Mouse (Mus musculus) gastrocnemius, adult 2 months (tissue): Measurements from ENCODE around the gene Igfbp2. TPM values are rescaled to one million over a fixed set of nuclear protein-coding genes. Genes with fewer than 3 reads are reported as not detected.

Source experiments
- DNase-seq: peaks from one replicate; pipeline ENCODE4 v3.0.0; 2022
- H3K27ac ChIP-seq: fragments of 200-600 bp; 2 replicates; pipeline ENCODE4 v1.8.1; 2022; ENCODE audit warnings: mild to moderate bottlenecking
- H3K4me3 ChIP-seq: fragments of 200-600 bp; 2 replicates; pipeline ENCODE4 v1.8.1; 2022; ENCODE audit warnings: mild to moderate bottlenecking, moderate library complexity
- CTCF ChIP-seq: fragments of 200-600 bp; IDR thresholded peaks from 2 replicates; pipeline ENCODE4 v1.8.1; 2022; ENCODE audit warnings: antibody characterized with exemption, mild to moderate bottlenecking, moderate library complexity
- intact Hi-C: fragments of 180-260 bp; cut with DNase I; formaldehyde crosslinking; loops from one replicate; pipeline ENCODE4 v1.15.1; 2025
- long read RNA-seq, 2 experiments: library from polyadenylated mRNA; stranded (forward); transcript quantifications; one replicate each; pipeline ENCODE4 v2.0.0; 2021
- total RNA-seq, 2 experiments: library from RNA; stranded (reverse); gene quantifications; 2 replicates each; pipeline ENCODE4 v1.2.3; 2021

Igfbp2 gene
- total RNA-seq = not detected
- long read RNA-seq, experiment 1, partial matches to known transcripts = 0 of 1 reads
- long read RNA-seq, experiment 1, other reads (novel, unspliced or antisense) = 0 of 1 reads
- long read RNA-seq, experiment 2 = 0 reads

DNA sequence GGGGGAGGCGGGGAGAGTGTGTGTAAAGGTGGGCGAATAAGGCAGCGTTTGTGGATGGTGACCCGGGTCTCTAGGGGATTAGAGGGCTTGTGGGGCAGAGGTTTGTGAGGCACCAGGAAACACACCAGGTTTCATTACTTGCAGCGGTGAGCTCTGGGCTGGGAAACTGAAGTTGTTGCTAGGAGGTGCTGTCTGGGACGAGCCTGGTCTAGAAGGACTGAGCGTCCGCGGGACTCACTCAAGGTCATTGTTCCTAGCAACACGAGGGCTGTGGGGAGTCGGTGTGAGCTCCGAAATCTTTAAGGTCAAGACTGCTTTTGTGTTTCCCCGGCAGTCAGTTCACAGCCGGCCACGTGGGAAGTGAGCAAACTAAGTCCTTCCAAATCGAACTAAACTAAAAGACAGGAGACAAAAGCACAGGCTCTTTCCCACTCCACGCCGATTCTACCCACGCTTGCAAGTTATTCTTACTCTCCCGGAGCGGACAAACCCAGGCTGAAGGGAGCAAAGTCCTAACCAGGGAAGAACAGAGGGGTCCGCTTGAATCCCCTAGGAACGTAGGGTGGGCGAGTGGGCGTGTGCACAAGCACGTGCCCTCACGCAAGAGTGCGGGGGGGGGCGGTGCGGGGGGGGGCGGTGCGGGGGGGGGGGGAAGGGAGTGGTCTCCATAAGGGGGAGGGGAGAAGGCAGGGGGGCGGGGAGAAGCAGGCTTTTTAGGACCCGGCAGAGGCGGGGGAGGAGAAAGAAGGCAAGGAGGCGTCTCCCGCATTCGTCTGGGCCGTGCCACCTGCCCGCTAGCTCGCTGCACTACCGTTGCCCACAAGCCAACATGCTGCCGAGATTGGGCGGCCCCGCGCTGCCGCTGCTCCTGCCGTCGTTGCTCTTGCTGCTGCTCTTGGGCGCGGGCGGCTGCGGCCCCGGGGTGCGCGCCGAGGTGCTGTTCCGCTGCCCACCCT lies at the start of gene Igfbp2:
Igfbp2 (plus strand) TSS at position 753 of the 956 bp plus-strand sequence.
- Histone ChIP-seq H3K4me3 (peak within 1 kb of the TSS; percentile 70), H3K27ac (no peak within 1 kb of the TSS)
- intact Hi-C loops = no loop called here
- TF ChIP-seq CTCF = no peak
- peak; percentile 30 for DNase-seq

- no peak for TF ChIP-seq CTCF
- DNase-seq = no peak
- no peak overlapping the region for H3K27ac ChIP-seq
- intact Hi-C loops = no loop called here
- no peak overlapping the region for H3K4me3 ChIP-seq
Measured at GRCm38 (mm10) chr1:72778789-72779188, 45.5 kb upstream of the Igfbp2 start.

GRCm38 (mm10) chr1:72780720-72781119 lies 43.6 kb upstream of the Igfbp2 start:
- DNase-seq = peak; percentile 21
- intact Hi-C loops = loop anchor here (5.0 kb wide), 1 partner anchor 47 kb away; no protein-coding TSS in a partner anchor
- no peak for TF ChIP-seq CTCF

GRCm38 (mm10) chr1:72783341-72783740 lies 41.0 kb upstream of the Igfbp2 start:
- Histone ChIP-seq H3K4me3 (no peak overlapping the region), H3K27ac (no peak overlapping the region)
- no peak for DNase-seq
- no peak for TF ChIP-seq CTCF
- intact Hi-C loops = loop anchor here (5.0 kb wide), 1 partner anchor 44 kb away; no protein-coding TSS in a partner anchor

More at GRCm38 (mm10) chr1:72780720-72781119, 43.6 kb upstream of the Igfbp2 start:
- H3K4me3 ChIP-seq = no peak overlapping the region
- H3K27ac ChIP-seq = no peak overlapping the region

- intact Hi-C loops = loop anchor here (5.0 kb wide), 1 partner anchor 43 kb away; no protein-coding TSS in a partner anchor
- no peak overlapping the region for H3K27ac ChIP-seq
- H3K4me3 ChIP-seq = no peak overlapping the region
- DNase-seq = no peak
- TF ChIP-seq CTCF = no peak
Measured at GRCm38 (mm10) chr1:72784018-72784417, 40.3 kb upstream of the Igfbp2 start.

- no peak for DNase-seq
- Histone ChIP-seq H3K27ac (no peak overlapping the region), H3K4me3 (no peak overlapping the region)
- no peak for TF ChIP-seq CTCF
- intact Hi-C loops = no loop called here
Measured at GRCm38 (mm10) chr1:72790670-72791069, 33.6 kb upstream of the Igfbp2 start.

GRCm38 (mm10) chr1:72791743-72792142 lies 32.6 kb upstream of the Igfbp2 start:
- intact Hi-C loops = no loop called here
- TF ChIP-seq CTCF = no peak
- H3K27ac ChIP-seq = no peak overlapping the region
- DNase-seq = no peak
- no peak overlapping the region for H3K4me3 ChIP-seq

GRCm38 (mm10) chr1:72792262-72792661 lies 32.0 kb upstream of the Igfbp2 start:
- Histone ChIP-seq H3K27ac (no peak overlapping the region), H3K4me3 (no peak overlapping the region)
- TF ChIP-seq CTCF = no peak
- intact Hi-C loops = no loop called here
- DNase-seq = no peak

DNA sequence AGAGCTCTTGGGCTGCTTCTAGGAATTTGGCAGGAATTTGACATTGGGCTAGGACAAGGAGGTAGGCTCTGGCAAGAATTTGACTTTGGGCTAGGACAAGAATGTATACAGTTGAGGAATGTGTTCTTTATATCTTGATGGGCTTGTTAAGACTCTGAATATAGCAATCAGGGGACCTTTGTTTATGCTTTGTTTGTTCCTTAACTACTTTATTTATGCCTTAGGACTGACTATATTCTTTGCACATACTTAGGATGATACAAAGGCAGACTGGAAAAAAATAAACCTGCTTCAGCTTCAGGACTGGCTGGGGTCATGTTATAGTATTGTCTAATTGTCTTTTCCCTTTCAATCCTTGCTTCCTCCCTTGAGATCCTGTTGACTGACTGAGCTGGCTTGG lies 31.1 kb upstream of the Igfbp2 start:
- Histone ChIP-seq H3K4me3 (no peak overlapping the region), H3K27ac (no peak overlapping the region)
- no peak for DNase-seq
- intact Hi-C loops = no loop called here
- TF ChIP-seq CTCF = no peak

GRCm38 (mm10) chr1:72796128-72796527 lies 28.2 kb upstream of the Igfbp2 start:
- H3K27ac ChIP-seq = no peak overlapping the region
- intact Hi-C loops = no loop called here
- no peak for DNase-seq
- no peak overlapping the region for H3K4me3 ChIP-seq
- TF ChIP-seq CTCF = no peak

GRCm38 (mm10) chr1:72797102-72797665 lies 27.1 kb upstream of the Igfbp2 start:
- no peak overlapping the region for H3K4me3 ChIP-seq
- no peak for TF ChIP-seq CTCF
- H3K27ac ChIP-seq = no peak overlapping the region
- DNase-seq = no peak
- intact Hi-C loops = no loop called here

DNA sequence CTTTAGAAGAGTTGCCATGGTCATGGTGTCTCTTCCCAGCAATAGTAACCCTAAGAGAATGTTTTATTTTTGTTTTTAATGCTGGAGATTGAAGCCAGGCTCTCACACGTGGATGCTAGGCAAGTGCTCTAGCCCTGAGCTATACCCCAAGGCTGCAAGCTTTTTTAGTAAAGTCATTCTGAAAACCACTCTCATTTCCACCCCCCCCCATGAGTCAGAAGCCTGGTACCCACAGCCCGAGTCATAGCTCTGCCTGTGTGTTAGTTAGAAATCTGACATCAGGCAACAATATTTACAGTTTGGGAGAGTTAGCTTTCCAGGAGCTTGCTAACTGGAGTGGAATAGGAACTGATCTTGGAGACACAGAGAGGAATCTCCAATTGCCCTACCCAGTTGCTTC lies 25.9 kb upstream of the Igfbp2 start:
- H3K4me3 ChIP-seq = no peak overlapping the region
- TF ChIP-seq CTCF = no peak
- intact Hi-C loops = no loop called here
- H3K27ac ChIP-seq = no peak overlapping the region
- no peak for DNase-seq

DNA sequence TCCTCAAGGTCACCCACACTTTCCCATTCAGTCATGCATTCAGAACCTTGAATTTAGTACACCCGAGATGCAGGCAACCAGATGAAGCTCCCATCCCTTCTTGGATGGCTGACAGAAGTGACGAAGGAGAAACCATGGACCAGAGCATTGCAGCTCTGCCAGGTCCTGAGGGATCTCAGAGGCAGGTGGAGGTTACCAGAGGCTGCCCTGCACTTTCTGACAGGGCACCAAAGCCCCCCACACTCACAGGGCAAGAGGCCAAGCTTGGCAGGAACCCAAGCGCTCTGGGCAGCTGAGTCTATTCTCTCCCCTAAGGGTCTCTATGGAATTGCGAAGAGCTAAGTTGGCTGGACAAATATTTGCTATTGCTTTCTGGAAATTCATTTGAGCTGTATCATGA lies 20.3 kb upstream of the Igfbp2 start:
- H3K27ac ChIP-seq = no peak overlapping the region
- TF ChIP-seq CTCF = no peak
- intact Hi-C loops = no loop called here
- no peak for DNase-seq
- H3K4me3 ChIP-seq = no peak overlapping the region
